Mouse (Mus musculus) E14TG2a.4 (cell line): ENCODE data around the gene Acsbg1.
"Not testable (repeated sequence)": the region's sequence is repeated elsewhere in the genome, so short reads cannot be mapped to it uniquely, and the experiment has no call there.

ENCODE experiments used
- H3K27me3 ChIP-seq: 2 replicates; pipeline ENCODE4 v1.6.1; 2014; ENCODE audit warnings: low read length, control low read depth; ENCODE audit not compliant: insufficient read depth
- H3K36me3 ChIP-seq: 2 replicates; pipeline ENCODE4 v1.6.1; 2014; ENCODE audit warnings: low read length, control low read depth; ENCODE audit not compliant: insufficient read depth
- H3K4me1 ChIP-seq: replicated peaks from 2 replicates; pipeline ENCODE4 v1.6.1; 2014; ENCODE audit warnings: low read depth, low read length, control low read depth
- H3K4me3 ChIP-seq: replicated peaks from 2 replicates; pipeline ENCODE4 v1.5.1; 2014; ENCODE audit warnings: mild to moderate bottlenecking, low read length
- H3K9me3 ChIP-seq: 2 replicates; pipeline ENCODE4 v1.6.1; 2014; ENCODE audit warnings: low read length, control low read depth
- CTCF ChIP-seq: conservative IDR thresholded peaks from 2 replicates; pipeline ENCODE4 v1.5.1; 2014; ENCODE audit warnings: low read length
- NANOG ChIP-seq: IDR thresholded peaks from 2 replicates; pipeline ENCODE4 v1.6.1; 2014; ENCODE audit warnings: borderline replicate concordance, low read length, mixed read lengths
- POU5F1 ChIP-seq: IDR thresholded peaks from 2 replicates; pipeline ENCODE4 v1.6.1; 2014; ENCODE audit warnings: low read length, borderline replicate concordance

Gene Acsbg1

DNA sequence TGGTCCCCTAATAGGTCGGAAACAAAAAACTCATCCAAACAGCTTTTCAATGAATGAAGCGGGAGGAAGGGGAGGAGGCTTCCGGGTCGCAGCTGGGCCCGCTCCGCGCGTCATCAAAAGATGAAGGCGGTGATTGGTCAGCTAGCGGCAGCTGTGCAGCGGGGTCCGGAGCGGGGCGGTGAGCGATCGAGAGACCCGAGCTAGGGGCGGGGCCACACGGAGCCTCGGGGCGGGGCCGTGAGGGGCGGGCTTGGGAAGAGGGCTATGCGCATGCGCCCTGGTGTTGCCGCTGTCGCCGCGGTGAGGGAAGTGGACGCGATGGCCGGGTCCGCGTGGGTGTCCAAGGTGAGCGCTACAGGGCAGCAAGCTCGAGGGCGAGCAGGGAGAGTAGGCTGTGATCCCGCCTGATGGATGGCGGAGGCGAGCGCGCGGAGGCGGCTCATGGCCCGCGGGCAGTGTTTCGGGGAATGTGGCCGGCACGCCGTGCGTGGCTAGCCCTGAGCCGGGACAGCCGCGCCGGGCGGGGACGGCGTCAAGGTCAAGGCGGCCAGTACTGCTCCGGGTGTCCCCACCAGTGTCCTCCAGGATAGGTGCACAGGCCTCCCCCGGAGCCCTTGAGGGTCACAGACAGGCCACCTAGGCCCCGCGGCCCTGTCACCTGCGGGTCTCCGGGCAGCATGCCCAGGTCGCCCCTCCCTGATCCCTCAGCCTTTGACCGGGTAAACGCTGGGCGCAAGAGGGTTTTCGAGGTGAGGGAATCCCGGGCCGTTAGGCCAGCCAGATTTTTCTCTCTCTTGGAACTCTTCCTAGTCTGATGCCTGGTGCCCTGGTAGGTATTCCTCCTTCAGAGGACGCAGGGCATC lies 75.2 kb downstream of the Acsbg1 start, which contains the start of gene Idh3a:
Gene Idh3a, plus strand, starts transcription at position 136 of the 863 bp plus-strand sequence.
- H3K4me1 ChIP-seq: peaks cover 32% of the 10 kb centered on the region
- peaks cover 36% of the 10 kb centered on the region for H3K36me3 ChIP-seq
- no peaks in the 10 kb centered on the region for H3K9me3 ChIP-seq
- no peaks in the 10 kb centered on the region for H3K27me3 ChIP-seq
- peak within 1 kb of the TSS; percentile 99 for H3K4me3 ChIP-seq
- TF ChIP-seq POU5F1 (no peak), CTCF (no peak), NANOG (no peak)

DNA sequence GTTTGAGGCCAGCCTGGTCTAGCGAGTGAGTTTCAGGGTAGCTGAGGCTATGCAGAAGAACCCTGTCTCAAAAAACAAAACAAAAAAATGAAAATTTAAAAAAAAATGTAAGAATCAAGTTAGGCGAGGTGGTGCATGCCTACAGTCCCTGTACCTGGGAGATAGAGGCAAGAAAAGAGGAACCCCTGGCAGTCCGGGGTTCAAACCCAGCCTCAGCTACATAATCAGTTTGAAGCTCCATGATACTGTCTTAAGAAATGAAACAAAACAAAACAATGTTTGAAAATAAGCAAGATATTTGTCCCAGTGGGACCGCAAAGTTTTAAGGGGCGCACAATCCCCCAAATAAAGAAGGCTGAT lies 75.9 kb downstream of the Acsbg1 start:
- H3K36me3 ChIP-seq: peaks cover 32% of the 10 kb centered on the region
- no peaks in the 10 kb centered on the region for H3K27me3 ChIP-seq
- peak overlapping the region; percentile 99 for H3K4me3 ChIP-seq
- TF ChIP-seq NANOG (no peak), POU5F1 (no peak), CTCF (no peak)
- peaks cover 32% of the 10 kb centered on the region for H3K4me1 ChIP-seq
- no peaks in the 10 kb centered on the region for H3K9me3 ChIP-seq

DNA sequence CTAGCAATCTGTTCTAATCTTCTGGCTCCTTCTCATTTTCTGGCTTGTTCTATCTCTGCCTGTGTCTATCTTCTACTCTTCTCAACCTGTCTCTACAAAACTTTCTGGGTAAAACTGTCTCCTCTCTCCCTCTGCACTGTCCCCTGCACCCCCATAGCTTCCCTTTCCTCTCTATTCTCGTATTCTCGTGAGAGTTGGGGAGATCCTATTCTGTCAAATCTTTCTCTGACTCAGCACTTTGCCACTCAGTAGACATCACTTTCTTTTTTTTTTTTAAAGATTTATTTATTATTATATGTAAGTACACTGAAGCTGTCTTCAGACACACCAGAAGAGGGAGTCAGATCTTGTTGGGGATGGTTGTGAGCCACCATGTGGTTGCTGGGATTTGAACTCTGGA lies 77.5 kb downstream of the Acsbg1 start:
- H3K36me3 ChIP-seq: peaks cover 15% of the 10 kb centered on the region
- H3K4me1 ChIP-seq: peaks cover 29% of the 10 kb centered on the region
- H3K4me3 ChIP-seq, H3K9me3 ChIP-seq, H3K27me3 ChIP-seq: not testable (repeated sequence)

DNA sequence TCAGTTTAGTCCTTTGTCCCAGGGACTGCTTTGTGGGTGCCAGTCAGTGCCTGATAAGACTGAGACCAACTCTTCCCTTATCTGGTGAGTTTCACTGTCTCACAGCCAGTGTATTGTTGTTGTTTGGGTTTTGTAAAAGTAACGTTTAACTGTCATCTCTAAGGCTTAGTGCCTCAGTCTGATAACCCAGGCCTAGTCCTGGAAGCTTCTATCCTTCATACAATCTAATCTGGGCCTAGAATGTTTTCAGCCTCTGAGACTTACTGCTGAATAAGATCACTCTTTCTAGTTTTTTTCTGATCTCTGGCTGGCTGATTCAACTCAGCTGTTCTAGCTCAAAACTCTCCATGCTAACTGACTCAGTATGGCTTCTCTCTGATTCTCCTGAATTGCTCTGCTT lies 78.0 kb downstream of the Acsbg1 start:
- peaks cover 25% of the 10 kb centered on the region for H3K4me1 ChIP-seq
- H3K9me3 ChIP-seq: no peaks in the 10 kb centered on the region
- peaks cover 11% of the 10 kb centered on the region for H3K36me3 ChIP-seq
- no peaks in the 10 kb centered on the region for H3K27me3 ChIP-seq
- H3K4me3 ChIP-seq: no peak overlapping the region
- TF ChIP-seq NANOG (no peak), POU5F1 (no peak), CTCF (no peak)

DNA sequence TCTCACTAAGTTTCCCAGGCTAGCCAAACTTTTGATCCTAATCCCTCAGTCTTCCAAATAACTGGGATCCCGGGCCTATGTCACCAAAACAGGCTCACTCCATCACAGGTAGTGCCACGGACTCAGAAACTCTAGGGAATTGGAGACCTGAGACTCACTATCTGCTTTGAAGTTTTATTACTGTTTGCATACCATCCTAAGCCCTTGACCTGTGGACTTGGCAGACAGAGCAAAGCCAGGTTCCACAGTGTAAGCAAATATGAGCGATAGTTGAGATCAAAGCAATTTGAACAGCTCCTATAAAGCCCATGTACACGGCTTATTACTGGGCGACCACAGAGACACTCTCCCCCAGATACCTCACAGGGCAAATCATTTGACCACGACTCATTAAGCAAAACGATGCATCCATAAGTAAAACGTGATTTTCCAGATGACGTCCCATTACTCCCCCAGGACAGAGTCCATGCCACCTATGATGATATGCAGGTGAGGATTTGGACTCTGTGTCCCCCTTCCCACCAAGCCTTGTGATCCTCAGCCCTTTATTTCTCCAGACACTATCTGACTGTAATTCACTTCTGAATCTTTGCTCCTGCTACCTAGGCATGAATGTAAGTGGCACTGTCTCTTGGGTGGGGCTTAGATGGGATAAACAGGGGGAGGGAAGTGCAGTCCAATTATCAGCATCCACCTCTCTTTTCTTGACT lies 90.4 kb downstream of the Acsbg1 start:
- Histone ChIP-seq H3K9me3 (no peaks in the 10 kb centered on the region), H3K27me3 (no peaks in the 10 kb centered on the region), H3K36me3 (no peaks in the 10 kb centered on the region), H3K4me3 (no peak overlapping the region), H3K4me1 (peaks cover 12% of the 10 kb centered on the region)
- TF ChIP-seq CTCF: no peak
- TF ChIP-seq POU5F1: no peak
- TF ChIP-seq NANOG: no peak

DNA sequence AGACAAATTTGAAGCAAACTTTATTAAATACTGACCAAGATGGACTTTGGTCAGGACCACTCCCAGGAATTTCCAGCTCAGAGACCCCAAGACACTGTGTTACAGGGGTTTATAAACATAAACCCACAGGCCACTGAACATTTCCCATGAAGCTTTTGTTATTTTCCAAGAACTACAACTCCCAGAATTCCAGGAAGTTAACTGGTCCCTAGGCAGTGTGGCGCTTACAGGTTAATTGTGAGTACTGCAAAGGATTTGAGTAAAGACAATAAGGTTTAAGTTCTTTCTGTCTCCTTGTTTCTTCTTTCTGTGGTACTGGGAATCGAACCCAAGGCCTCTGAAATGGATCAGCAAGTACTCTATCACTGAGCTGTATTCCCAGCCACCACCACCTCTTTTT lies 92.9 kb downstream of the Acsbg1 start:
- H3K4me3 ChIP-seq: no peak overlapping the region
- TF ChIP-seq NANOG (no peak), CTCF (0 out of 2 replicates have a peak, but pooled peaks have one; percentile 1), POU5F1 (no peak)
- peaks cover 3% of the 10 kb centered on the region; the same call in 1 of the 2 replicates for H3K27me3 ChIP-seq
- H3K36me3 ChIP-seq: no peaks in the 10 kb centered on the region
- peaks cover 12% of the 10 kb centered on the region for H3K4me1 ChIP-seq
- no peaks in the 10 kb centered on the region for H3K9me3 ChIP-seq

DNA sequence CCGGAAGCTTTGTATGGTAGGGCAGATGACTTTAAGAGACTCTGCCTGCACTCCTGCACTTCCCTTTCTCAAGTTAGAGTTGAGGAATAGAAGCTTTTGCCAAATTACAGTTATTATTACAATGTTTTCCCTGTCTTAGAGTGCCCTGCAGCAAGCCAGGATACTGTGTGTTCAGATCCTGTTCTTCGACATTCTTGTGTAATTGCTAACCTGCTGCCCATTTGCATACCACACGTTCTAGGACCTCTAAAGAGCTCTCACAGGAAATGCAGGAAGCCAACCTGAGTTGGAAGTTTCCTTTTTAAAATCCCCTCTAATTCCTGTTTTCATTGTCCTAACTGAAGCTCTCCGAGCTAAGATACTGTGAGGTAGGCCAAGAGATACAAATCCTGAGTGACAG lies 94.7 kb downstream of the Acsbg1 start:
- Histone ChIP-seq H3K27me3 (peaks cover 6% of the 10 kb centered on the region; the same call in 1 of the 2 replicates), H3K36me3 (no peaks in the 10 kb centered on the region), H3K4me3 (no peak overlapping the region), H3K4me1 (peaks cover 12% of the 10 kb centered on the region), H3K9me3 (no peaks in the 10 kb centered on the region)
- TF ChIP-seq POU5F1: no peak

DNA sequence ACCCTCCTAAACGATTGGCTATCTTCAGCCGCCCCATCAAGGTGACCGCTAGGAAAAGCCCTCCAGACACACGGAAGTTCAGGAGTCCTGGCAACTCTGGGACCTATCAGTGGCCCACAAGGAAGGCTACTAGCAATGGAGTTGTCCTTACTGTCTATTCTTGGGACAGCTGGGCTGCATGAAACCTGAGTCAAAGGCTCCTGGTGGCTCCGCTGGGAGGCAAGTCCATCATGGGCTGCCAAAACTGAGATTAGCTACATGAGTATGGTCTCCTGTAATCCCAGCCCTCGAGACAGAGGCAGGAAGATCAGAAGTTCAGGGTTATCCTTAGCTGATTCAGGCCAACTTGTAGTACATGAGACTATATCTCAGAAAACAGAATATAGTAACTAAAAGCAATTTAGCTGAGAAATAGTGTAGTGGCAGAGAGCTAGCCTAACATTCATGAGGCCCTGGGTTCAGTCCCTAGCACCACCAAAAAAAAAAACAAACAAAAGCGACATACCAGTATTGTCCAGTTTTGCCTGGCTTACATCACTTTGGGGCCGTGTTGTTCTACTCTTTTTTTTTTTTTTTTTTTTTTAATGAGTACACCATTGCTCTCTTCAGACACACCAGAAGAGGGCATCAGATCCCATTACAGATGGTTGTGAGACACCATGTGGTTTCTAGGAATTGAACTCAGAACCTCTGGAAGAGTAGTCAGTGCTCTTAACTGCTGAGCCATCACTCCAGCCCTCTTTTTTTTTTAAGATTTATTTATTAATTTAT lies 100.7 kb downstream of the Acsbg1 start:
- Histone ChIP-seq H3K27me3 (peaks cover 35% of the 10 kb centered on the region), H3K9me3 (no peaks in the 10 kb centered on the region), H3K36me3 (no peaks in the 10 kb centered on the region), H3K4me1 (peaks cover 14% of the 10 kb centered on the region), H3K4me3 (peak overlapping the region; percentile 57)
- TF ChIP-seq CTCF (no peak), NANOG (no peak), POU5F1 (no peak)
